Mouse (Mus musculus) embryonic facial prominence, embryonic 11.5 days (tissue): Measurements from ENCODE around the gene Golga1. TPM values are rescaled to one million over a fixed set of nuclear protein-coding genes. Genes with fewer than 3 reads are reported as not detected.
A peak's percentile ranks its signal among the peaks of the same experiment; 100 is the strongest.

ENCODE experiments used
- ATAC-seq: fragments of 200-750 bp; cut with Nextera tagmentation; replicated peaks from 2 replicates; pipeline ENCODE4 v1.8.0; 2017; ENCODE audit warnings: low read depth; ENCODE audit not compliant: insufficient number of reproducible peaks, low FRiP score, low TSS enrichment
- DNase-seq: peaks from one replicate; pipeline ENCODE4 v3.0.0-alpha.2; 2015; ENCODE audit warnings: low spot score
- H3K27ac ChIP-seq: fragments of 300-500 bp; sonication (generic); replicated peaks from 2 replicates; pipeline ENCODE4 v1.5.1; 2014; ENCODE audit warnings: mild to moderate bottlenecking, low read depth, low read length, control low read depth
- H3K27me3 ChIP-seq: fragments of 300-500 bp; sonication (generic); 2 replicates; pipeline ENCODE4 v1.6.1; 2014; ENCODE audit warnings: mild to moderate bottlenecking, low read length, moderate library complexity, mixed read lengths; ENCODE audit not compliant: control insufficient read depth, insufficient read depth
- H3K36me3 ChIP-seq: fragments of 300-500 bp; sonication (generic); replicated peaks from 2 replicates; pipeline ENCODE4 v1.6.1; 2014; ENCODE audit warnings: low read depth, mild to moderate bottlenecking, low read length, moderate library complexity, mixed read lengths; ENCODE audit not compliant: control insufficient read depth, insufficient read depth
- H3K4me1 ChIP-seq: fragments of 300-500 bp; sonication (generic); 2 replicates; pipeline ENCODE4 v1.6.1; 2014; ENCODE audit warnings: low read length, mixed read lengths; ENCODE audit not compliant: control insufficient read depth, insufficient read depth
- H3K4me2 ChIP-seq: fragments of 300-500 bp; sonication (generic); 2 replicates; pipeline ENCODE4 v1.6.1; 2014; ENCODE audit warnings: low read depth, mild to moderate bottlenecking, control low read depth, low read length, moderate library complexity
- H3K4me3 ChIP-seq: fragments of 300-500 bp; sonication (generic); 2 replicates; pipeline ENCODE4 v1.5.1; 2014; ENCODE audit warnings: low read depth, low read length, control low read depth
- H3K9ac ChIP-seq: fragments of 300-500 bp; sonication (generic); replicated peaks from 2 replicates; pipeline ENCODE4 v1.6.1; 2014; ENCODE audit warnings: mild to moderate bottlenecking, control low read depth, low read length
- H3K9me3 ChIP-seq: fragments of 300-500 bp; sonication (generic); replicated peaks from 2 replicates; pipeline ENCODE4 v1.6.1; 2016; ENCODE audit warnings: mild to moderate bottlenecking, low read length, inconsistent platforms, mixed read lengths; ENCODE audit not compliant: control insufficient read depth
- WGBS: fragments of 180-500 bp; shearing (Covaris S2); extraction: QIAGEN DNeasy Blood & Tissue Kit; methylation state at CpG from one replicate; pipeline ENCODE4 v1.1.7; 2014; 5-methylcytosine and 5-hydroxymethylcytosine counted together
- polyA plus RNA-seq: library from polyadenylated mRNA; unstranded; fragments of >200 nt; fragmentation: Nextera tagmentation; extraction: Ambion mirVana; gene quantifications from 2 replicates; pipeline ENCODE4 v1.2.1, GENCODE M21; 2014

Golga1 gene
- polyA plus RNA-seq, 1 experiment from 2014 or later: 33.4 TPM

DNA sequence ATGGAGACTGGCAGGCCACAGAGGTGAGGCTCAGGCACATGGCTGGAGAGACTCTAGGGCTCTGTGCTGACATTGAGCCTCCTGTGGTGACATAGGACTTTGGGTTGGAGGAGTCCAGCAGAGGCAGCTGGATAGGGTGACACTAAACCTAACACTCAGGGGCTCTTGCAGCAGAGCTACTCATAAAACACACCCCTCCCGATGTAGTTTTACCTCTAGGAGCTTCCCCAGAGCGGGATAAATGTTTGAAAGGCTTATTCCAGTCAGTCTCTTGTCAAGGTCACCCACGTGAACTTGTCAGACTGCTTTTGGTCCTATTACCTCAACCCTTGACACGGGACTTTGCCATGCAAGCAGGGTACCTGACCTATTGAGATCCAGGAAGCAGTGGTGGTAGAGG is 66.0 kb downstream of the Golga1 start:
- Histone ChIP-seq H3K27me3 (no peaks in the 10 kb centered on the region), H3K9me3 (no peaks in the 10 kb centered on the region), H3K27ac (no peak overlapping the region), H3K9ac (no peak overlapping the region), H3K4me2 (no peak overlapping the region), H3K4me3 (no peak overlapping the region), H3K4me1 (no peaks in the 10 kb centered on the region), H3K36me3 (peaks cover 12% of the 10 kb centered on the region)
- 62% methylated on average over 4 of the region's 4 CpGs for WGBS
- ATAC-seq: no peak
- no peak for DNase-seq

DNA sequence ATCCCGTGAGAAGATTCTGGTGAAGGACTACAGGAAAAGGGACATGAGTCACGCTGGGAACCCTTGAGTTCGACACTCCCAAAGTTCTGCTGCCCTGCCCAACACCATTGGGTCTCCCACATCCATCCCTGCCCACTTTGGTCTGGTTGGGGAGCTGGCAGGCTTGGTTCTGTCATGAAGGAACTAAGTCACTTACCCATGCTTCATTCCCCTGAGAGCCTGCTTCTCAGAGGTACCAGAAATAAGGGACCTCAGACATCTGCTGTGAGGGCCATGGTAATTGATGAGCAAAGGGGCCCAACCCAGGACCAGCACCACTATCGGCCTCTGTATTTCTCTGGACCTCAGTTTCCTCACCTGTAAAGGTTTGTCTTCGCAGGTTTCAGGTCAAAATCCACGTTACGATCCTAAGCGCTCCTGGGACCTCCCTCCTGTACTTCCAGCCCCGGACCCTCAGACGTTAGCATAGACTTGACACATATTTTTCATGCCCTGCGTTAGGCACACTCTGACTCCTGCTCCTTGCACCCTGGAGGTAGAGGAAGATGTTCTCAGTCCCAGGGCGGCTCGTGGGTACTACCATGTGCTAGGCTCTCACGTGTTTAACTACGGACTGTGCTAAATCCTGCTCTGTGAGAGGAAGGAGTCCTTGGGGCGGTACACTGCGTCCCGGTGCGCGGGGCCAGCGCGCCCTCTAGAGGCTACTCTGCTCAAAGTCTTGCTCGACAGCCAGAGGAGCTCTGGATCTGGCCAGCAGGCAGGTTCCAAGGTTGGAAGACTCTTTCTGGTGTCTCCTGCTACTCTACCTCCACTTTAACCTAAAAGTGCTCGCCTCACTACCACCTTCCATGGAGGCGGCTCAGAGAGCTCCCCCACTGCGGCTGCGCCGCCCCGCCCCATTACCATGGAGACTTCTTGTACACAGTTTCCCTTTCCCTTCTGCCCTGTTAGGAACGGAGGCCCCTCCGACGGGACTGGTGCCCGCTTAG is 67.7 kb downstream of the Golga1 start, which contains the start of gene Wdr38:
TSS of gene Wdr38 (plus strand) at position 91 of the 989 bp plus-strand sequence.
- DNase-seq: peak; percentile 90
- no peak within 1 kb of the TSS for H3K27ac ChIP-seq
- 16% methylated on average over 33 of the region's 33 CpGs for WGBS

DNA sequence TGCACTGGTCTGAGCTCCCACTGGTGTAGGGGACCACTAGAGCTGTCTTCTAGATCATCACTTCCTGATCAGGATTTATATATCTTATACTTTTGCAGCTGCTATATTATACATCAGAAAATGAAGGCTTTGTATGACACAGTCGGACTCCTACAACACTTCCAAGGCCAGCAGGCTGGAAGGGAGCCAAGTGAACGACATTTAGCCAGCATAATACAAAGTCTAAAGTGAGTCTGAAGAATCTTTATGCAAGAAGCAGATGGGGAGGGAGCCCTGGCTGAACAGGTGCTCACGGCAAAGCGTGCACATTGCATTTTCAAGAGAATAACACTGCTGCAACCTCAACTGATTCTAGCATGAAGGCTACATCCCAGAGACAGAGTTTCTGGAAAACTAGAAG is 72.9 kb downstream of the Golga1 start:
- Histone ChIP-seq H3K27ac (no peak overlapping the region), H3K9me3 (no peaks in the 10 kb centered on the region), H3K27me3 (no peaks in the 10 kb centered on the region), H3K9ac (no peak overlapping the region), H3K4me2 (no peak overlapping the region), H3K4me1 (no peaks in the 10 kb centered on the region), H3K4me3 (no peak overlapping the region), H3K36me3 (no peaks in the 10 kb centered on the region)
- WGBS: 65% methylated on average over 4 of the region's 4 CpGs
- DNase-seq (no peak), ATAC-seq (no peak)

More for the DNA sequence above, 67.7 kb downstream of the Golga1 start, which contains the start of gene Wdr38:
- peak; percentile 88 for ATAC-seq
- peak within 1 kb of the TSS; percentile 31 for H3K4me3 ChIP-seq
- no peaks in the 10 kb centered on the region for H3K4me1 ChIP-seq
- peak within 1 kb of the TSS; percentile 40 for H3K4me2 ChIP-seq
- no peaks in the 10 kb centered on the region for H3K9me3 ChIP-seq
- H3K27me3 ChIP-seq: no peaks in the 10 kb centered on the region
- H3K9ac ChIP-seq: peak within 1 kb of the TSS; percentile 51
- peaks cover 8% of the 10 kb centered on the region for H3K36me3 ChIP-seq

DNA sequence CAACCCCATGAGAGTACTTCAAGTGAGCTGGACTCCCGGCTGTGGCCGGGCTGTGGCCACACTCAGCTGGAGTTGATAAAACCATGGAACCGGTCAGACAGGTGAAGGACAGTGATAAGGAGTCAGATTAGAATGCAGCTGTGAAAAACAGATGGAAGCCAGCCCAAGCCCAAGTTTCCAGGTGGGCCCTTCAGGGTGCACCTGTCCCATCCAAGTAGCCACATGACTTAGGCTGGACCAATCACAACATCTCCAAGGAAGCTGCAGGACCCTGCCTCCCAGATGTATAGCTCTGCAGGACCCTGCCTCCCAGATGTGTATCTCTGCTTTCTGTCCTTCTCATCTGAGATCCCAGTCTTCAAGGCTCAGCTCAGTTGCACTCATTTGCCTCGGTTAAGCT is 73.3 kb downstream of the Golga1 start:
- H3K4me1 ChIP-seq: no peaks in the 10 kb centered on the region

DNA sequence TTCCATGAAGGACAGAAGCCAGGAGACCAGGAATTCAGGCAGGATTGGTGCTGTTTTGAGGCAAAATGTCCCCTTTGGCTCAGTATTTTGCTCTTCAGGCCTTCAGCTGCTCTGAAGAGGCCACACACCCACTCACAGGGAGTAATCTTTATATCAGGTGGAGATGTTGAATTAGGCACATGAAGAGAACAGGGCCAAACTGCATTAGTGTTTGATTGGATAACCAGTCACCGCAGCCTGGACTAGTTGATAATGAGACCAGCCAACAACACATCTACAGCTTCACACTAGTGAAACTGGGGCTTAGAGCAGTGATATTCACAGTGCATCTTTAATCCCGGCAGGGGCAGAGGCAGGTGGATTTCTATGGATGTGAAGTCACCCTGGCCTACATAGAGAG is 76.4 kb downstream of the Golga1 start:
- no peak overlapping the region for H3K9ac ChIP-seq
- ATAC-seq (no peak), DNase-seq (no peak)
- no peaks in the 10 kb centered on the region for H3K27me3 ChIP-seq
- no peak overlapping the region for H3K4me3 ChIP-seq
- no peaks in the 10 kb centered on the region for H3K36me3 ChIP-seq
- H3K4me2 ChIP-seq: no peak overlapping the region
- WGBS: 92% methylated on average over 2 of the region's 2 CpGs
- H3K27ac ChIP-seq: no peak overlapping the region
- no peaks in the 10 kb centered on the region for H3K4me1 ChIP-seq
- H3K9me3 ChIP-seq: no peaks in the 10 kb centered on the region

More for the DNA sequence above, 73.3 kb downstream of the Golga1 start:
- Histone ChIP-seq H3K27ac (no peak overlapping the region), H3K9me3 (no peaks in the 10 kb centered on the region), H3K4me2 (no peak overlapping the region), H3K36me3 (no peaks in the 10 kb centered on the region), H3K4me3 (no peak overlapping the region), H3K9ac (no peak overlapping the region), H3K27me3 (no peaks in the 10 kb centered on the region)
- DNase-seq: no peak
- ATAC-seq: no peak
- WGBS: 67% methylated on average over 4 of the region's 4 CpGs

DNA sequence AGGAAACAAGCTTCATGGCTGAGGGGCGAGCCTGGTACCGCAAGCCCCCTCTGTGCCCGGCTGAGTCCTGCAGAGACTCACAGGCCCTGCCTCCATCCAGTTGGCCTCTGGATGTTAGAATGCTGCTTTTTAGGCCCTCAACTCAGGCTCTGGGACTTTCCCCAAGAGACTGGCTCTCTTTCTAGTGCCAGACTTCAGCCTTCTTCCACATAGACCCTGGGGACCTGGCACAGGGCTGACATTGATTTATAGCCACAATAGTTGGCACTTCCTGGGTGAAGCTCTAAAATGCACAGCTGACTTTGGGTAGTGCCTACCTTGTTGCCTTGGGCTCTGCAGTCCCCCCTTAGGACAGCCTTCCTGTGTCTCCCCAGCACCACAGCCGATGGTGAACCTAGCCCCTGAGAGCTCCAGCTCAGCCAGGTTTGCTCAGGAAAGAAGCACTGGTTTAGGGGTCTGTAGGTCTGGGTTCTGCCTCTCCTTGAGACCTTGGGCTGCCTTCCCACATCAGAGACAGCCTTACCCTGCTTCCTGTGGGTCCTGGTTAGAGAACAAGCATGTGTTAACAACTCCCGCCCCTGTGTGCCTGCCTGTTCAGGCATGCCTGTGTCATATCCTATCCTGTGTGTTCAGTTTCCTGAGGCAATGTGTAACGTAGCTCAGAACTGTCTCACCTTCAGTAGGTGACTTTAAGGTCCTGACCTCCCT is 77.4 kb downstream of the Golga1 start:
- peak; percentile 23 for DNase-seq
- Histone ChIP-seq H3K27ac (no peak overlapping the region), H3K4me2 (no peak overlapping the region), H3K9me3 (peaks cover 3% of the 10 kb centered on the region; the same call in 1 of the 2 replicates), H3K9ac (no peak overlapping the region), H3K4me1 (no peaks in the 10 kb centered on the region), H3K27me3 (no peaks in the 10 kb centered on the region), H3K36me3 (no peaks in the 10 kb centered on the region), H3K4me3 (no peak overlapping the region)
- whole genome bisulfite sequencing: 79% methylated on average over 6 of the region's 6 CpGs
- no peak for ATAC-seq

DNA sequence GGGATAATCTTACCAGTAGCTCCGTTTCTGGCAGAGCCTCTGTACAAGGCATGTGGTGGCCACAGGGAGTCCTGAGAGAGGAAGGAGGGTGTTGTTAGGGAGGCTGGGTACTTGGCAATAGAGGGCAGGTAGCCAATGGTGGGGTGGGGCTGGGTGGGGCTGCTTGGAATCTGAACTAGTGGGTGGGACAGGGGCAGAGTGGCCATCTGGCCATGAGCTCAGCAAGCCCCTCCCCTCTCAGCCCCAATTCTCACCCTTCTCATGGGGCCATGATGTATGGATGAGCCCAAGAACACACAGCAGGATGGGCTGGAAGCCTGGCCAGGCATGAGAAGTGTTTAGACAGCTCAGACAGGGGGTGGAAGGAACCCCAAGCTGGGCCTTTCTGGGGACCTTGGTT is 78.0 kb downstream of the Golga1 start:
- Histone ChIP-seq H3K4me3 (no peak overlapping the region), H3K27me3 (no peaks in the 10 kb centered on the region), H3K27ac (no peak overlapping the region), H3K9me3 (peaks cover 3% of the 10 kb centered on the region; the same call in 1 of the 2 replicates), H3K4me1 (no peaks in the 10 kb centered on the region), H3K36me3 (no peaks in the 10 kb centered on the region), H3K4me2 (no peak overlapping the region), H3K9ac (no peak overlapping the region)
- WGBS: 48% methylated on average over 1 of the region's 1 CpGs
- DNase-seq: no peak
- no peak for ATAC-seq
